Mouse (Mus musculus) liver, postnatal 0 days (tissue): ENCODE data around the gene Pla2g4b.

ENCODE experiments used
- CTCF ChIP-seq: sonication (generic); IDR thresholded peaks from 2 replicates; pipeline ENCODE4 v1.5.1; 2016; ENCODE audit warnings: antibody characterized with exemption, low read depth
- EP300 ChIP-seq: IDR thresholded peaks from 2 replicates; pipeline ENCODE4 v1.6.1; 2016; ENCODE audit warnings: antibody characterized with exemption, low read depth, mild to moderate bottlenecking

GRCm38 (mm10) chr2:120059466-120059865 is 26.2 kb downstream of the Pla2g4b start:
- no peak for TF ChIP-seq EP300
- no peak for TF ChIP-seq CTCF
